Mouse (Mus musculus): Measurements from ENCODE around the gene 9130019O22Rik. TPM values are rescaled to one million over a fixed set of nuclear protein-coding genes. Genes with fewer than 3 reads are reported as not detected.

The 9130019O22Rik gene
- 7.8 TPM for polyA plus RNA-seq (2017; shearing (Covaris generic))

GRCm38 (mm10) chr7:127386641-127387392, at the start of gene 9130019O22Rik:
Gene 9130019O22Rik, minus strand, starts transcription at chr7:127387166.

GRCm38 (mm10) chr7:127421388-127422191, 34.6 kb upstream of the 9130019O22Rik start, which contains the start of gene Zfp688:
Gene Zfp688, minus strand, starts transcription at chr7:127422068.

DNA sequence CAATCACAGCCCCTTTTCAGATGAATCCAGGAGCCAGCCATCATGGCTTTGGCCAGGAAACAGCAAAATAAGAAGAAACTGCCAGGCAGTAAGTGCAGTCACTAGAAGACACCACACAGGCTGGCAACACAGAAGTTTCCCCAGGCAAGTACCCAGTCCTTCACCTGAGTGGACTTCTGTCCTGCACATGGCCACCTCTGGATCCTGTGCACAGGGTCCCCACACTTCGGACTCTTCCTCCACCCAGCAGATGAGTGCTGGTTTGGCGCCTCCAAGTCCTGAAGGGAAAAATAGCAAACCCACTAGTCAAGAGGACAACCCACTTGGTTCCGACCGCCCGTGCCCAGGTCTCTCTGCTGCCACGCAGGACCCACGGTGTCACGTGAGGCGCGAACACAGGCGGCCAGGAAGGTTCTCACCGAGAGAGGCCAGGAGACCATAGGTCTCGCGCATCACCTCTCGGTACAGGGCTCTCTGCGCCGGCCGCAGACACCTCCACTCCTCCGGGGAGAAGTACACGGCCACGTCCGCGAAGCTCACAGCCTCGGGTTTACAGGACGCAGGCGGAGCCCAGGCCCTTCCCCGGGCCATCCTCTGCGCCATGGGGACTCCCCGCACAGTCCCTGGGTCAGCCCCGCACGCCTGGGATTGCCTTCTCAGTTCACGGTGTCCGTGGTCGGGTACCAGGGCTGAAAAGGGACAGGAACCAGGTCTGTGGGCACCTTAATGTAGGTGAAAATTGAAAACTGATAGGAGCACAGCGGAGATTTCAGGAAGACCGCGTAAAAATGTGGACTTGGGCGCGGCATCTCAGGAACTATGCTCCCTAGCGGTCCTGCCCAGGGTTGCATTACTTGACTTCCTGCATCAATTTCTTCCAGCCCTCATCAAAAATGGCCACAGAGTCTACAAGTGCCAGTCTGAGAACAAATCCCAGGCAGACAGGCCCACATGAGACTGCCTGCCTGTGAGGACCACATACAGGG, 19.3 kb upstream of the 9130019O22Rik start, which contains the start of gene Zfp764:
Gene Zfp764, minus strand, starts transcription at position 821 of the 986 bp plus-strand sequence.

GRCm38 (mm10) chr7:127393157-127393943, 6.4 kb upstream of the 9130019O22Rik start, which contains the start of gene E430018J23Rik:
Gene E430018J23Rik, minus strand, starts transcription at chr7:127393629.

GRCm38 (mm10) chr7:127375271-127376245, 11.4 kb downstream of the 9130019O22Rik start, which contains the start of gene Zfp747:
Gene Zfp747, minus strand, starts transcription at chr7:127376050.

GRCm38 (mm10) chr7:127345512-127346325, 41.2 kb downstream of the 9130019O22Rik start, which contains the start of gene Zfp768:
Gene Zfp768, minus strand, starts transcription at chr7:127345589.

Other genes with a start within 250 kb of the 9130019O22Rik start
- 77.9 TPM for gene Spn, start 249.3 kb downstream of the 9130019O22Rik start, polyA plus RNA-seq (2017; shearing (Covaris generic))
- 62.4 TPM for gene Cd2bp2, start 191.1 kb downstream of the 9130019O22Rik start, polyA plus RNA-seq (2017; shearing (Covaris generic))
- gene Tbc1d10b, start 178.7 kb downstream of the 9130019O22Rik start, polyA plus RNA-seq (2017; shearing (Covaris generic)): 73.5 TPM
- 19.1 TPM for gene Mylpf, start 178.3 kb downstream of the 9130019O22Rik start, polyA plus RNA-seq (2017; shearing (Covaris generic))
- gene Zfp553, start 154.1 kb downstream of the 9130019O22Rik start, polyA plus RNA-seq (2017; shearing (Covaris generic)): 26.6 TPM
- 541 TPM for gene Sept1, start 154.0 kb downstream of the 9130019O22Rik start, polyA plus RNA-seq (2017; shearing (Covaris generic))
- 14.6 TPM for gene Zfp771, start 142.9 kb downstream of the 9130019O22Rik start, polyA plus RNA-seq (2017; shearing (Covaris generic))
- 38.6 TPM for gene Dctpp1, start 126.5 kb downstream of the 9130019O22Rik start, polyA plus RNA-seq (2017; shearing (Covaris generic))
- gene Sephs2, start 113.1 kb downstream of the 9130019O22Rik start, polyA plus RNA-seq (2017; shearing (Covaris generic)): 43.1 TPM
- 276 TPM for gene Itgal, start 90.9 kb downstream of the 9130019O22Rik start, polyA plus RNA-seq (2017; shearing (Covaris generic))
- 0.32 TPM for gene Zfp768, start 41.6 kb downstream of the 9130019O22Rik start, polyA plus RNA-seq (2017; shearing (Covaris generic))
- gene Zfp747, start 11.1 kb downstream of the 9130019O22Rik start, polyA plus RNA-seq (2017; shearing (Covaris generic)): 16.9 TPM
- 7.1 TPM for gene E430018J23Rik, start 6.5 kb upstream of the 9130019O22Rik start, polyA plus RNA-seq (2017; shearing (Covaris generic))
- 13.6 TPM for gene Zfp764, start 19.7 kb upstream of the 9130019O22Rik start, polyA plus RNA-seq (2017; shearing (Covaris generic))
- gene Zfp688, start 34.9 kb upstream of the 9130019O22Rik start, polyA plus RNA-seq (2017; shearing (Covaris generic)): 49.9 TPM
- 10.2 TPM for gene Zfp689, start 62.0 kb upstream of the 9130019O22Rik start, polyA plus RNA-seq (2017; shearing (Covaris generic))
- gene Prr14, start 72.4 kb upstream of the 9130019O22Rik start, polyA plus RNA-seq (2017; shearing (Covaris generic)): 135 TPM
- gene Fbrs, start 92.0 kb upstream of the 9130019O22Rik start, polyA plus RNA-seq (2017; shearing (Covaris generic)): 17.4 TPM
- 72.1 TPM for gene Srcap, start 124.8 kb upstream of the 9130019O22Rik start, polyA plus RNA-seq (2017; shearing (Covaris generic))
- 6.4 TPM for gene Gm42715, start 132.4 kb upstream of the 9130019O22Rik start, polyA plus RNA-seq (2017; shearing (Covaris generic))
- gene Tmem265, start 174.2 kb upstream of the 9130019O22Rik start, polyA plus RNA-seq (2017; shearing (Covaris generic)): 15.0 TPM
- gene Phkg2, start 186.2 kb upstream of the 9130019O22Rik start, polyA plus RNA-seq (2017; shearing (Covaris generic)): 114 TPM
- 0.42 TPM for gene Ccdc189, start 201.4 kb upstream of the 9130019O22Rik start, polyA plus RNA-seq (2017; shearing (Covaris generic))
- 129 TPM for gene Rnf40, start 201.6 kb upstream of the 9130019O22Rik start, polyA plus RNA-seq (2017; shearing (Covaris generic))
- 1.0 TPM for gene Zfp629, start 228.6 kb upstream of the 9130019O22Rik start, polyA plus RNA-seq (2017; shearing (Covaris generic))